Mouse (Mus musculus) limb, embryonic 15.5 days (tissue): ENCODE measurements around the gene H2-Ob. TPM values are rescaled to one million over a fixed set of nuclear protein-coding genes. Genes with fewer than 3 reads are reported as not detected.

Experiments used
- ATAC-seq: fragments of 200-750 bp; cut with Nextera tagmentation; 2 replicates; pipeline ENCODE4 v1.8.0; 2017; ENCODE audit warnings: low read depth, moderate TSS enrichment; ENCODE audit not compliant: insufficient number of reproducible peaks, low FRiP score, low TSS enrichment
- H3K27ac ChIP-seq: fragments of 300-500 bp; sonication (generic); 2 replicates; pipeline ENCODE4 v1.5.1; 2015; ENCODE audit warnings: moderate library complexity, mild to moderate bottlenecking, inconsistent platforms
- H3K27me3 ChIP-seq: fragments of 300-500 bp; sonication (generic); 2 replicates; pipeline ENCODE4 v1.6.1; 2015; ENCODE audit warnings: inconsistent platforms
- H3K36me3 ChIP-seq: fragments of 300-500 bp; sonication (generic); 2 replicates; pipeline ENCODE4 v1.6.1; 2015; ENCODE audit warnings: inconsistent platforms
- H3K4me1 ChIP-seq: fragments of 300-500 bp; sonication (generic); 2 replicates; pipeline ENCODE4 v1.6.1; 2015; ENCODE audit warnings: inconsistent platforms
- H3K4me2 ChIP-seq: fragments of 300-500 bp; sonication (generic); 2 replicates; pipeline ENCODE4 v1.6.1; 2015; ENCODE audit warnings: mild to moderate bottlenecking, inconsistent platforms
- H3K4me3 ChIP-seq: fragments of 300-500 bp; sonication (generic); 2 replicates; pipeline ENCODE4 v1.5.1; 2015; ENCODE audit warnings: mild to moderate bottlenecking, inconsistent platforms
- H3K9ac ChIP-seq: fragments of 300-500 bp; sonication (generic); 2 replicates; pipeline ENCODE4 v1.6.1; 2015; ENCODE audit warnings: inconsistent platforms
- H3K9me3 ChIP-seq: fragments of 300-500 bp; sonication (generic); 2 replicates; pipeline ENCODE4 v1.6.1; 2016; ENCODE audit warnings: inconsistent platforms
- WGBS: fragments of 180-500 bp; shearing (Covaris S2); methylation state at CpG from one replicate; pipeline ENCODE4 v1.1.7; 2015; 5-methylcytosine and 5-hydroxymethylcytosine counted together
- polyA plus RNA-seq: library from polyadenylated mRNA; unstranded; fragments of >200 nt; fragmentation: Nextera tagmentation; extraction: Ambion mirVana; gene quantifications from 2 replicates; pipeline ENCODE4 v1.2.1, GENCODE M21; 2015

H2-Ob gene
- polyA plus RNA-seq, 1 experiment from 2014 or later: not detected

DNA sequence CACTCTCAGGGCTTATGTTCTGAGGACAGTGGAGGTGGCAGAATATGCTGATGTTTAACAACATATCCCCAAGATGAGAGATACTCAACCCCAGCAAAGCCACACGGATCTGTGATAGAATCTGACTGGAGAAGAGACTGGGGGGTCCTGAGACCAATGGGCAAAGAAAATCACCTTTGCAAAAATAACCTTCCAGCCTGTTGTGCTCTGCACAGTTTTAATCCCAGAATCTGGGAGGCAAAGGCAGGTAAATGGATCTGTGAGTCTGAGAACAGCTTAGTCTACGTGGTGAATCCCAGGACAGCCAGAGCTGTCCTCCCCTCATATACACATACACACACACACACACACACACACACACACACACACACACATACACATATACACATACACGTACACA, 10.7 kb downstream of the H2-Ob start:
- no peak overlapping the region for H3K4me2 ChIP-seq
- 45% methylated on average over 3 of the region's 3 CpGs for WGBS
- ATAC-seq: no peak
- no peaks in the 10 kb centered on the region for H3K9me3 ChIP-seq
- H3K27ac ChIP-seq: no peak overlapping the region
- H3K4me3 ChIP-seq: no peak overlapping the region
- H3K4me1 ChIP-seq: no peaks in the 10 kb centered on the region
- no peak overlapping the region for H3K9ac ChIP-seq
- no peaks in the 10 kb centered on the region for H3K36me3 ChIP-seq
- H3K27me3 ChIP-seq: peaks cover 17% of the 10 kb centered on the region; the same call in 1 of the 2 replicates

DNA sequence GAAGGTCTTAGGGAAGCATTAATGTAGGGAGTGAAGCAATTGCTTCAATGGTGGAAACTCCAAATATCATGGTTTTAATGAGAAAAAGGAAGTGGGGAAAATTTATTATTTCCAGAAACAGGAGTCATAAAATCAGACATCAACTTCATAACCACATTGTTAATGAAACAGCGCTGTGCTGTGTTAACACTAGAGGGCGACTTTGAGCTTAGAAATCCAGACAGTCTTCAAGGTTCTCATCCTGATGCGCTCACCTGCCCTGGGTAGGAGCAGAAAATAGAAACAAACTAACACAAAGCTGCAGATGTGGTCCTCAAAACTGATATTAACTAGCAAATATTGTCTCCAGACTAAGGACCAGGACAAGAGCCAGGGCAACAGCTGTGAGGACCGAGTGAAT, 11.2 kb downstream of the H2-Ob start:
- Histone ChIP-seq H3K4me3 (no peak overlapping the region), H3K27me3 (peaks cover 17% of the 10 kb centered on the region; the same call in 1 of the 2 replicates), H3K36me3 (no peaks in the 10 kb centered on the region), H3K27ac (no peak overlapping the region), H3K4me1 (no peaks in the 10 kb centered on the region), H3K4me2 (no peak overlapping the region), H3K9ac (no peak overlapping the region), H3K9me3 (no peaks in the 10 kb centered on the region)
- 16% methylated on average over 4 of the region's 4 CpGs for WGBS
- ATAC-seq: no peak

DNA sequence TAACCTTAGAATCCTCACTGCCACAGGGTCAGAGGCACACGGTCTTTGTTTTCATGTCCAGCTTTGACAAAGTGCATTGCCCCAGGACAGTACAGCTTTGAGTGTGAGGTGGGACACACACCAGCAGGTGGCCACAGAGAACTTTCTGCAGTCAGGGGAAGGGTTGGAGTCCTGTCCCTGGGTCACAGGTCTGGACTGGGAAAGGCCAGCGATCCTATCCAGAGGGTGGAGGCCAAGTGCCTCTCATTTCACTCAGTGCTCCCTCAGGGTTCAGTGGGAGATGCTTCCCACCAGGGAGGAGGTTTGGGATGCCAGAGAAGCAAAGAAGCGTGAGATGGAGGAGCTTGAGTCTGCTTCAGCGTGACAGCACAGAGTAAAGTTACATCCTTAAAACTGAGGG, 13.0 kb downstream of the H2-Ob start:
- no peak overlapping the region for H3K27ac ChIP-seq
- H3K9me3 ChIP-seq: no peaks in the 10 kb centered on the region
- no peak for ATAC-seq
- H3K4me2 ChIP-seq: no peak overlapping the region
- peaks cover 17% of the 10 kb centered on the region; the same call in 1 of the 2 replicates for H3K27me3 ChIP-seq
- no peak overlapping the region for H3K4me3 ChIP-seq
- H3K4me1 ChIP-seq: no peaks in the 10 kb centered on the region
- H3K36me3 ChIP-seq: no peaks in the 10 kb centered on the region
- 51% methylated on average over 4 of the region's 4 CpGs for WGBS
- no peak overlapping the region for H3K9ac ChIP-seq

- Histone ChIP-seq H3K27ac (no peak overlapping the region), H3K9ac (no peak overlapping the region), H3K4me3 (no peak overlapping the region), H3K4me1 (no peaks in the 10 kb centered on the region), H3K9me3 (no peaks in the 10 kb centered on the region), H3K4me2 (no peak overlapping the region), H3K27me3 (peaks cover 23% of the 10 kb centered on the region; the same call in 1 of the 2 replicates), H3K36me3 (no peaks in the 10 kb centered on the region)
- no peak for ATAC-seq
- 80% methylated on average over 5 of the region's 5 CpGs for WGBS
Measured at GRCm38 (mm10) chr17:34256501-34256900, 17.8 kb downstream of the H2-Ob start.

- no peak for ATAC-seq
- Histone ChIP-seq H3K36me3 (no peaks in the 10 kb centered on the region), H3K4me3 (no peak within 1 kb of the TSS), H3K4me1 (no peaks in the 10 kb centered on the region), H3K4me2 (no peak within 1 kb of the TSS), H3K9me3 (no peaks in the 10 kb centered on the region), H3K27me3 (peaks cover 29% of the 10 kb centered on the region; the same call in 1 of the 2 replicates), H3K9ac (no peak within 1 kb of the TSS), H3K27ac (no peak within 1 kb of the TSS)
- 71% methylated on average over 11 of the region's 11 CpGs for WGBS
Measured at GRCm38 (mm10) chr17:34257594-34258375, 19.1 kb downstream of the H2-Ob start, which contains the start of gene H2-Ab1. H2-Ab1 (plus strand) TSS chr17:34257689.

DNA sequence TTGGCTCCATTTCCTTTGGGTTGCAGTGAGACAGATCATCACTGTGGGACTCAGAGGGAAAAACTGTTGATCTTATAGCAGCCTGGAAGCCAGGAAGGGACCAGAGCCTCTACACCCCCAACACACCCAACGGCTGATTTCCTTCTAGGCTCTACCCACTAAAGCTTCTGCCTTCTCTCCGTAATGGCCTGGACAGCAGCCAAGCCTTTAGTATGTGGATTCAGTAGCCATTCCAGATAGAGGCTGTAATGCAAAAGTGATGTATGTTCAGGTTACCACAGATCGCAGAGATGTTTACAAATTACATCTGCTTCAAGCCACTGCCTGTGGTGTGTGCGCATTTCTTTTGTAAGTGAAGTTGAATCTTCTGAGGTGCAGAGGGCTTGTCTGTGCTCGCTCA, 21.8 kb downstream of the H2-Ob start:
- no peak overlapping the region for H3K4me2 ChIP-seq
- no peaks in the 10 kb centered on the region for H3K9me3 ChIP-seq
- no peak overlapping the region for H3K27ac ChIP-seq
- no peak overlapping the region for H3K4me3 ChIP-seq
- no peak for ATAC-seq
- peaks cover 20% of the 10 kb centered on the region for H3K4me1 ChIP-seq
- no peak overlapping the region for H3K9ac ChIP-seq
- 51% methylated on average over 5 of the region's 5 CpGs for WGBS
- peaks cover 49% of the 10 kb centered on the region for H3K27me3 ChIP-seq
- no peaks in the 10 kb centered on the region for H3K36me3 ChIP-seq

DNA sequence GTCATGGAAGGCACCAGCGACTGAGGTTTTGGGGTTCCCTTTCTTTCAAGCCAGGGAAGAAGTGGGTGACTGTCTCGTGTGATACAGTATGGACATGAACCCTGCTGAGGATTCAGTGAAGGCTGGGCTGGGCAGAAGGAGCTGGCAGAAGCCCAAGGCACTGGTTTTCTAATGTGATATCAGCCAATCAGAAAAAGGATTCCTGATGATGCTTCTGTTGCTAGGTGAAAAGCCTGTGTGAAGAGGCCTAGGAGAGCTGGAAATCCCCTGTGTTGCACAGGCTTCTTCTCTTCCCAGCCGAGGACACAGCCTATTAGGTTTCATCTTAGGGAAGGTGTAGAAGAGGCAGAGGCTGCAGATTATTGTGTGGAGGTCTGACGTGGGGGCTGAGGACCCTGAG, 22.8 kb downstream of the H2-Ob start:
- Histone ChIP-seq H3K4me2 (no peak overlapping the region), H3K4me3 (no peak overlapping the region), H3K4me1 (peaks cover 20% of the 10 kb centered on the region), H3K36me3 (no peaks in the 10 kb centered on the region), H3K9ac (no peak overlapping the region), H3K9me3 (no peaks in the 10 kb centered on the region), H3K27me3 (peaks cover 49% of the 10 kb centered on the region), H3K27ac (no peak overlapping the region)
- ATAC-seq: no peak
- 31% methylated on average over 4 of the region's 4 CpGs for WGBS

- WGBS: 1% methylated on average over 8 of the region's 8 CpGs
- peak; percentile 61 for ATAC-seq
- H3K9me3 ChIP-seq: no peaks in the 10 kb centered on the region
- H3K36me3 ChIP-seq: no peaks in the 10 kb centered on the region
- H3K4me1 ChIP-seq: peaks cover 20% of the 10 kb centered on the region
- no peak overlapping the region for H3K27ac ChIP-seq
- peak overlapping the region; percentile 44 for H3K4me3 ChIP-seq
- H3K9ac ChIP-seq: no peak overlapping the region
- peaks cover 59% of the 10 kb centered on the region for H3K27me3 ChIP-seq
- peak overlapping the region; percentile 92 for H3K4me2 ChIP-seq
Measured at GRCm38 (mm10) chr17:34263068-34263467, 24.4 kb downstream of the H2-Ob start.

GRCm38 (mm10) chr17:34263811-34264371, 25.2 kb downstream of the H2-Ob start:
- 8% methylated on average over 14 of the region's 14 CpGs for WGBS
- Histone ChIP-seq H3K9me3 (no peaks in the 10 kb centered on the region), H3K9ac (no peak overlapping the region), H3K4me1 (peaks cover 20% of the 10 kb centered on the region), H3K36me3 (no peaks in the 10 kb centered on the region), H3K4me2 (peak overlapping the region; percentile 92), H3K27ac (no peak overlapping the region), H3K27me3 (peaks cover 60% of the 10 kb centered on the region), H3K4me3 (peak overlapping the region; percentile 44)
- no peak for ATAC-seq

DNA sequence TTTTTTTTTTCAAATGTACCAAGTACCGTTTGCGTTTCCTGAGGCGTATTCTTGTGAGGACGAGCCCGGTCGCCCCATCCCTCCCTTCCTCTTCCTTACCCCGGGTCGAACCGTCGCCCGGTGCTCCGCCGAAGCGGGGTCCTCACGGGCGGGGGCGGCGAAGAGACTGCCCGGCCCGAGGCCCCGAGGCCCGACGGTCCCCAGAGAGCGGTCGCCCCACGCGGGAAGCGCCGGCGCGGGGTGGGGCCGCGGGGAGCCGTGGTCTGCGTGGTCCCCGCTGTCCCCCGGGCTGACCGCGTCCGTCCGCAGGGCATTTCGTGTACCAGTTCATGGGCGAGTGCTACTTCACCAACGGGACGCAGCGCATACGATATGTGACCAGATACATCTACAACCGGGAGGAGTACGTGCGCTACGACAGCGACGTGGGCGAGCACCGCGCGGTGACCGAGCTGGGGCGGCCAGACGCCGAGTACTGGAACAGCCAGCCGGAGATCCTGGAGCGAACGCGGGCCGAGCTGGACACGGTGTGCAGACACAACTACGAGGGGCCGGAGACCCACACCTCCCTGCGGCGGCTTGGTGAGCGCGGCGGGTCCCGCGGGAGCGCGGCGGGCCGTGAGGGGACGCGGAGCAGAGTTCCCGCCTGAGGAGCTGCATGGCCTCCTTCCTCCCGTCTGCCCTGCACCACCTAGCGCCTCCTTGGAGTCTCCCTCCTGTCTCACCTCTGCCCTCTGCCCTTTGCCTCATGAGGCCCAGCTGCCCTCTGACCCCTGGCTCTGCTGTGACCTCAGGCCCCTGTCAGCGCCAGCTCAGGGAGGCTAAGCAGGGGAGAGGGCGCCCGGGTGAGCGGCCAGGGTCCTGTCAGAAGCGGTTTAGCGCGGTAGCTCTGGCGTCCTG, 26.0 kb downstream of the H2-Ob start:
- Histone ChIP-seq H3K9ac (peak overlapping the region; percentile 27), H3K27ac (no peak overlapping the region), H3K9me3 (no peaks in the 10 kb centered on the region), H3K4me1 (peaks cover 20% of the 10 kb centered on the region), H3K4me3 (peak overlapping the region; percentile 44), H3K27me3 (peaks cover 52% of the 10 kb centered on the region), H3K4me2 (peak overlapping the region; percentile 92), H3K36me3 (no peaks in the 10 kb centered on the region)
- WGBS: 1% methylated on average over 93 of the region's 93 CpGs
- no peak for ATAC-seq

- WGBS: 69% methylated on average over 2 of the region's 2 CpGs
- no peak overlapping the region for H3K4me3 ChIP-seq
Measured at GRCm38 (mm10) chr17:34268262-34268661, 29.6 kb downstream of the H2-Ob start.

More at GRCm38 (mm10) chr17:34268262-34268661, 29.6 kb downstream of the H2-Ob start:
- no peaks in the 10 kb centered on the region for H3K9me3 ChIP-seq
- no peak overlapping the region for H3K9ac ChIP-seq
- H3K27ac ChIP-seq: no peak overlapping the region
- H3K27me3 ChIP-seq: peaks cover 37% of the 10 kb centered on the region
- no peaks in the 10 kb centered on the region for H3K36me3 ChIP-seq
- peaks cover 18% of the 10 kb centered on the region for H3K4me1 ChIP-seq
- no peak overlapping the region for H3K4me2 ChIP-seq
- ATAC-seq: no peak
